Mouse (Mus musculus) heart, postnatal 0 days (tissue): ENCODE measurements around the gene Pak7. TPM values are rescaled to one million over a fixed set of nuclear protein-coding genes. Genes with fewer than 3 reads are reported as not detected.

Experiments
- ATAC-seq: fragments of 200-750 bp; cut with Nextera tagmentation; 2 replicates; pipeline ENCODE4 v1.8.0; 2017; ENCODE audit warnings: low read depth, moderate number of reproducible peaks, moderate library complexity; ENCODE audit not compliant: insufficient read depth
- DNase-seq: peaks from one replicate; pipeline ENCODE4 v3.0.0-alpha.2; 2016; ENCODE audit warnings: low spot score
- H3K27ac ChIP-seq: fragments of 300-500 bp; sonication (generic); 2 replicates; pipeline ENCODE4 v1.5.1; 2014; ENCODE audit warnings: low read depth, mild to moderate bottlenecking
- H3K27me3 ChIP-seq: fragments of 300-500 bp; sonication (generic); 2 replicates; pipeline ENCODE4 v1.6.1; 2014; ENCODE audit warnings: low read length, mixed read lengths; ENCODE audit not compliant: control insufficient read depth, insufficient read depth
- H3K36me3 ChIP-seq: fragments of 300-500 bp; sonication (generic); replicated peaks from 2 replicates; pipeline ENCODE4 v1.6.1; 2014; ENCODE audit warnings: low read length, mixed read lengths; ENCODE audit not compliant: control insufficient read depth, insufficient read depth
- H3K4me1 ChIP-seq: fragments of 300-500 bp; sonication (generic); 2 replicates; pipeline ENCODE4 v1.6.1; 2014; ENCODE audit warnings: antibody characterized with exemption; ENCODE audit not compliant: control insufficient read depth, insufficient read depth
- H3K4me2 ChIP-seq: fragments of 300-500 bp; sonication (generic); 2 replicates; pipeline ENCODE4 v1.6.1; 2014; ENCODE audit warnings: low read depth, mild to moderate bottlenecking, low read length, moderate library complexity
- H3K4me3 ChIP-seq: fragments of 300-500 bp; sonication (generic); 2 replicates; pipeline ENCODE4 v1.5.1; 2014; ENCODE audit warnings: low read depth, low read length
- H3K9ac ChIP-seq: fragments of 300-500 bp; sonication (generic); replicated peaks from 2 replicates; pipeline ENCODE4 v1.6.1; 2014; ENCODE audit warnings: low read depth, low read length, mixed read lengths
- H3K9me3 ChIP-seq: fragments of 300-500 bp; sonication (generic); replicated peaks from 2 replicates; pipeline ENCODE4 v1.6.1; 2016; ENCODE audit warnings: low read length; ENCODE audit not compliant: control insufficient read depth
- CTCF ChIP-seq: IDR thresholded peaks from 2 replicates; pipeline ENCODE4 v1.5.1; 2016; ENCODE audit warnings: antibody characterized with exemption, control low read depth, low read depth
- EP300 ChIP-seq: IDR thresholded peaks from 2 replicates; pipeline ENCODE4 v1.6.1; 2016; ENCODE audit warnings: antibody characterized with exemption, low read depth
- WGBS: fragments of 180-500 bp; shearing (Covaris S2); extraction: QIAGEN DNeasy Blood & Tissue Kit; methylation state at CpG from one replicate; pipeline ENCODE4 v1.1.7; 2014; 5-methylcytosine and 5-hydroxymethylcytosine counted together
- polyA plus RNA-seq: library from polyadenylated mRNA; unstranded; fragments of >200 nt; fragmentation: Nextera tagmentation; extraction: Ambion mirVana; gene quantifications from 2 replicates; pipeline ENCODE4 v1.2.1, GENCODE M21; 2015
- total RNA-seq: library from RNA; depleted of rRNA; stranded (reverse); fragments of >200 nt; gene quantifications from 2 replicates; pipeline ENCODE4 v1.2.3, GENCODE M21; 2014; ENCODE audit warnings: low replicate concordance; rRNA removed

Pak7 gene
- total RNA-seq (0.19 TPM in 1 of 2 replicates, not detected in the other), polyA plus RNA-seq (0.14 and 0.19 TPM in 2 replicates)

DNA sequence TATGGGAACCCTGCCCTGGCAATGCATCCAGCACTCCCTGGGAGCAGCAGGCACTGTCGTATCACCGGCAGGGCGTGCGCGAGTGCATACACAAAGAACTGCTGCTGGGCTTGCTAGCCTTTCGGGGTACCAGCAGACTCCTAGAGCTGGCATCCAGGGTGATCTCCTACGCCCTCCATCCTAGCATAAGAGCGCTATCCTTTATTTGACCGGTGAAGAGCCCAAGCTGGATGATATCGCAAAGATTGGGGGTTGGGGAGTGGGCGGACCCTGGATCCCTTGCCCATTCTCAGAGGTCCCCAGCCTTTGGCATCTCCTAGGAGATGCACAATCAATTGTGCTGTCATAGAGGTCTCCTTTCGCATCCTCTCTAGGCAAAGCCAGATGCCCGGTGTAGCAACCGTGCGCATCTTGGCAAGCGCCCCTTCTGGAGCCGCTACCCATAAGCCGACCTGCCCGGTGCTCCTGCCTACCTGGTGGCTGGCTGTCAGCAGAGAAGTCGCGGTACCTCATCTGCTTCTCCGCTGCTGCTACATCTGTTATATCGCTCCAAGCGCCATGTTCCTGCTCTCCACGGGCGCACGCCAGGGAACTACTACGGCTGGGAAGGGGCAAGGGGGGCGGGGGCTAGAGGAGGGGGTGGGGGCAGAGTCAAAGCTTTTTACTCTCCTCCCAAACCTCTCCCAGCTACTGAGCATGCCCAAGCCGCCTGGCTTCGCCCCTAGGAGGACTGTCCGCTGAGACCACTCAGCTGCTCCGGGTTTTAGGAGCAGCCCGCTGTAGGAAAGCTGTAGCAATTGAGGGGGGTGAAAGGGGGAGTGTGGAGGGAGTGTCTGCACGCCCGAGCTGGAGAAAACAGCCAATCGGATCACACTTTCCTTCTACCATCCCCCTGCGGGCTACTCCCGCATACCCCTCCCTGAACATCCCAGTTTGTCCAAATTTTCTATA lies at the start of gene Pak7:
Gene Pak7 (minus strand): TSS at position 787 of the 951 bp plus-strand sequence.
- Histone ChIP-seq H3K4me3 (peak within 1 kb of the TSS; percentile 38), H3K36me3 (no peaks in the 10 kb centered on the region), H3K9ac (no peak within 1 kb of the TSS), H3K4me1 (no peaks in the 10 kb centered on the region; the same call in 1 of the 2 replicates), H3K27ac (no peak within 1 kb of the TSS), H3K4me2 (peak within 1 kb of the TSS; percentile 60), H3K9me3 (no peaks in the 10 kb centered on the region), H3K27me3 (peaks cover 12% of the 10 kb centered on the region; the same call in 1 of the 2 replicates)
- peak; percentile 43 for DNase-seq
- TF ChIP-seq CTCF: no peak
- TF ChIP-seq EP300: no peak
- peak; percentile 83 for ATAC-seq
- 1% methylated on average over 39 of the region's 39 CpGs for WGBS

DNA sequence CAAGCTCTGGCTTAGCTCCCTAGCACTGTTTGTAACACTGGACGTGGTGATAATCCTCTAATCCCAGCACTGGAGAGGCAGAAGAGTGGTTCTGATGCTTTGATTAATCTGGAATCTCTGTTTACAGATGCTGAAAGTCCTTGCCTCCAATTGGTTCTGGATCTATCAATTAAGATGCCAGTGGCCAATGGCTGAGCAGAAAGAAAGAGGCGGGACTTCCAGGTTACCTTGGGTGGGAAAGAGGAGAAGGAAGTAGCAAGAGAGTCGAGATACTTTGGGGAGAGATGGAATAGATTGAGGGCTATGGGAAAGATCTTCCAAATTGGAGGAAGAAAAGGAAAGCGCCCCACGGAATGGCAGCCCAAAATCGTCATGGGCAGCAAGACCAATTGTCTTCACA lies 37.8 kb upstream of the Pak7 start:
- no peak overlapping the region for H3K4me3 ChIP-seq
- H3K9ac ChIP-seq: no peak overlapping the region
- no peaks in the 10 kb centered on the region for H3K4me1 ChIP-seq
- DNase-seq (no peak), ATAC-seq (no peak)
- no peaks in the 10 kb centered on the region for H3K27me3 ChIP-seq
- no peak overlapping the region for H3K27ac ChIP-seq
- no peak overlapping the region for H3K4me2 ChIP-seq
- H3K9me3 ChIP-seq: no peaks in the 10 kb centered on the region
- TF ChIP-seq CTCF (no peak), EP300 (no peak)
- H3K36me3 ChIP-seq: no peaks in the 10 kb centered on the region
- 63% methylated on average over 6 of the region's 6 CpGs for WGBS

GRCm38 (mm10) chr2:136419543-136419942 lies 31.8 kb upstream of the Pak7 start:
- Histone ChIP-seq H3K36me3 (no peaks in the 10 kb centered on the region), H3K27me3 (no peaks in the 10 kb centered on the region), H3K4me3 (no peak overlapping the region), H3K4me2 (no peak overlapping the region), H3K4me1 (no peaks in the 10 kb centered on the region), H3K27ac (no peak overlapping the region), H3K9ac (no peak overlapping the region), H3K9me3 (no peaks in the 10 kb centered on the region)
- no peak for TF ChIP-seq EP300
- no peak for TF ChIP-seq CTCF
- WGBS: 69% methylated on average over 1 of the region's 1 CpGs
- DNase-seq (no peak), ATAC-seq (no peak)

DNA sequence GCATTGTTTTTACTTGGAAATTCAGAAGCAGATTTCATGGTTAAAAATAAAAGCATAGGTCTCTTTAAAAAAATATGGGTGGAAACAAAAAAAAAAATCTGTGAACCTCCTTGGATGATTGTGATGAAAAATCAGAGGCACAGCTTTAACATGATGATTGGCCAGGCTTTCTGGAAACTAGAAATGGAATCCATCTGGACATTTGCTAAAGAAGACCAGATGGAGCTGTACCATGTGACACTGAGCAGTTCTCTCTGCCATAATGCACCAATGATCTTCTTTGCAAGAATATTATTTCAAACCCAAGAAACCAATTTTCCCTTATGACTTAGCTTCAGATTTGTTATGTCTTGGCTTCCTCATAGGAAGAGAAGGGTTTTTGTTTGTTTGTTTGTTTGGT lies 28.6 kb upstream of the Pak7 start:
- ATAC-seq: no peak
- H3K36me3 ChIP-seq: no peaks in the 10 kb centered on the region
- H3K4me2 ChIP-seq: no peak overlapping the region
- TF ChIP-seq CTCF: no peak
- TF ChIP-seq EP300: no peak
- no peaks in the 10 kb centered on the region for H3K9me3 ChIP-seq
- no peak overlapping the region for H3K4me3 ChIP-seq
- H3K27ac ChIP-seq: no peak overlapping the region
- no peak for DNase-seq
- no peaks in the 10 kb centered on the region for H3K27me3 ChIP-seq
- H3K9ac ChIP-seq: no peak overlapping the region
- H3K4me1 ChIP-seq: no peaks in the 10 kb centered on the region

DNA sequence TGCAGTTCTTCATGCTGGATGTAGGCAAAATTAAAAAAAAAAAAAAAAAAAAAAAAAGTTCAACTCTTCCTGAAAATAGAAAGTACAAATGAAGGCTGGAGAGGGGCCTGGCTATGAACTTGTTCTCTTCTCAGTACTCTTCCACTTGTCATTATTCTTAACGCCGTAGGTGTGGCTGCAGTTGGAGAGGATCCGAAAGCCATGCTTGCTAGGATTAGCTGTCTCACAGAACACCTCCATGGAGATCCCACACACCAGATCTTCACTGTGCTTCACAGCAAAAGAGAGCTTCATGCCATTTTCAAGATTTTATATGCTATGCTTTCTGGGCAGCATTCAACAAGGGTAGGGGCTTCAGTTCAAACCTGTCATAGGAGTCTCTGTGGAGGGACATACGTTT lies 14.8 kb upstream of the Pak7 start:
- H3K4me2 ChIP-seq: no peak overlapping the region
- no peaks in the 10 kb centered on the region for H3K27me3 ChIP-seq
- no peaks in the 10 kb centered on the region for H3K9me3 ChIP-seq
- no peak for TF ChIP-seq EP300
- TF ChIP-seq CTCF: no peak
- no peaks in the 10 kb centered on the region for H3K36me3 ChIP-seq
- no peak for DNase-seq
- WGBS: 68% methylated on average over 4 of the region's 4 CpGs
- H3K9ac ChIP-seq: no peak overlapping the region
- H3K27ac ChIP-seq: no peak overlapping the region
- ATAC-seq: no peak
- H3K4me1 ChIP-seq: no peaks in the 10 kb centered on the region
- H3K4me3 ChIP-seq: no peak overlapping the region

- Histone ChIP-seq H3K36me3 (no peaks in the 10 kb centered on the region), H3K27ac (no peak overlapping the region), H3K4me3 (no peak overlapping the region), H3K27me3 (no peaks in the 10 kb centered on the region), H3K9ac (no peak overlapping the region), H3K4me1 (no peaks in the 10 kb centered on the region), H3K9me3 (no peaks in the 10 kb centered on the region), H3K4me2 (no peak overlapping the region)
- 57% methylated on average over 3 of the region's 3 CpGs for WGBS
- no peak for TF ChIP-seq EP300
- TF ChIP-seq CTCF: no peak
- DNase-seq (no peak), ATAC-seq (no peak)
Measured at GRCm38 (mm10) chr2:136375318-136375717, 12.4 kb downstream of the Pak7 start.
